Mouse (Mus musculus) thymus, postnatal 36 days (tissue): Measurements from ENCODE around the gene Hist2h2bb.
"Not testable (repeated sequence)": the region's sequence is repeated elsewhere in the genome, so short reads cannot be mapped to it uniquely, and the experiment has no call there.

Source experiments
- DNase-seq, 2 experiments: peaks; one replicate each; pipeline ENCODE4 v3.0.0; 2022; ENCODE audit warnings: mixed read lengths in 2 of 2

Gene Hist2h2bb

GRCm38 (mm10) chr3:96239949-96240798 lies 29.4 kb upstream of the Hist2h2bb start, which contains the start of gene Hist2h2aa2:
TSS of gene Hist2h2aa2 (minus strand) at chr3:96240276.
- peak; percentile 94 to 95 for DNase-seq

- no peak for DNase-seq
Measured at GRCm38 (mm10) chr3:96240799-96241197, 28.8 kb upstream of the Hist2h2bb start.

- DNase-seq, result peak; percentile 19 to 28
Measured at GRCm38 (mm10) chr3:96243921-96244572, 25.5 kb upstream of the Hist2h2bb start.

- DNase-seq, result peak; percentile 87 to 88
Measured at GRCm38 (mm10) chr3:96245003-96245886, 24.3 kb upstream of the Hist2h2bb start, which contains the start of gene Hist2h2aa1. TSS of gene Hist2h2aa1 (plus strand) at chr3:96245497.

GRCm38 (mm10) chr3:96246018-96246417 lies 23.5 kb upstream of the Hist2h2bb start:
- peak in 1 of 2 experiments; percentile 20 for DNase-seq

GRCm38 (mm10) chr3:96246427-96246856 lies 23.1 kb upstream of the Hist2h2bb start, which contains the start of gene Hist2h3c1:
TSS of gene Hist2h3c1 (plus strand) at chr3:96246685.
- not testable (repeated sequence) for DNase-seq

GRCm38 (mm10) chr3:96247356-96248140 lies 22.0 kb upstream of the Hist2h2bb start:
- DNase-seq, result no peak

- no peak for DNase-seq
Measured at GRCm38 (mm10) chr3:96248141-96249033, 21.2 kb upstream of the Hist2h2bb start.

GRCm38 (mm10) chr3:96249034-96249345 lies 20.6 kb upstream of the Hist2h2bb start:
- peak in 1 of 2 experiments; percentile 45 for DNase-seq

- no peak for DNase-seq
Measured at GRCm38 (mm10) chr3:96250890-96251289, 18.7 kb upstream of the Hist2h2bb start.

GRCm38 (mm10) chr3:96251787-96252186 lies 17.8 kb upstream of the Hist2h2bb start:
- no peak for DNase-seq

- DNase-seq, result no peak
Measured at GRCm38 (mm10) chr3:96254683-96255355, 14.7 kb upstream of the Hist2h2bb start.

GRCm38 (mm10) chr3:96255926-96256593 lies 13.5 kb upstream of the Hist2h2bb start:
- no peak for DNase-seq

- DNase-seq, result no peak
Measured at GRCm38 (mm10) chr3:96257190-96257589, 12.4 kb upstream of the Hist2h2bb start.

- DNase-seq, result no peak
Measured at GRCm38 (mm10) chr3:96260220-96260619, 9.3 kb upstream of the Hist2h2bb start.

- DNase-seq, result no peak
Measured at GRCm38 (mm10) chr3:96261623-96262022, 7.9 kb upstream of the Hist2h2bb start.

- peak; percentile 46 to 58 for DNase-seq
Measured at GRCm38 (mm10) chr3:96262216-96262875, 7.2 kb upstream of the Hist2h2bb start.

GRCm38 (mm10) chr3:96262979-96263550 lies 6.5 kb upstream of the Hist2h2bb start, which contains the start of gene Hist2h4:
TSS of gene Hist2h4 (minus strand) at chr3:96263311.
- peak; percentile 93 for DNase-seq
